Mouse (Mus musculus): ENCODE measurements around the gene Gp1bb. TPM values are rescaled to one million over a fixed set of nuclear protein-coding genes. Genes with fewer than 3 reads are reported as not detected.

Gp1bb gene
- polyA plus RNA-seq, 1 experiment = 0.44 TPM

DNA sequence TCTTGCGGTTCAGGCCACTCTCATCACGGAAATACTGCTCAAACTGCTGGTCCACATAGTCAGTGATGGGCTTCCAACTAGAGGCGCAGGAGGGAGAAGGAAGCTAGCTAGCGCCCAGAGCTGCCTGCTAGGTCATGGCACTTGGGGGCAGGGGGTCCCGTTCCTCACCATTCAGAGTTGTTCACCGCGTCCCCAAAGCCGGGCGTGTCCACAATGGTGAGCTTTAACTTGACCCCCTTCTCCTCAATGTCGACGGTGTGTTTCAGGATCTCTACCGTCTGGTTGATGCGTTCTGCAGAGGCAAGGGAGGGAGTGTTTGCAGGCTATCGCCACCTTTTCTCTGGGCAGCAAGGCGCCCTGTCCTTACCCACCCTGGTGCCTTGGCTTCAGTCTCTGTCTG, 2.4 kb upstream of the Gp1bb start:
- H3K27me3 ChIP-seq (ENCODE audit: control insufficient read depth) = peaks cover 100% of the 10 kb centered on the region
- TF ChIP-seq GATA1 (IDR thresholded peaks at IDR 0.05; ENCODE audit: low read length) = no peak
- no peak for TF ChIP-seq TAL1 (IDR thresholded peaks at IDR 0.05; ENCODE audit: low read length)
- no peaks in the 10 kb centered on the region for H3K36me3 ChIP-seq (ENCODE audit: control insufficient read depth)
- H3K4me1 ChIP-seq (ENCODE audit: control insufficient read depth) = peaks cover 19% of the 10 kb centered on the region
- peaks cover 11% of the 10 kb centered on the region; the same call in 1 of the 2 replicates for H3K9me3 ChIP-seq (ENCODE audit: control insufficient read depth, low read length)
- H3K4me3 ChIP-seq (replicated peaks) = no peak overlapping the region

- H3K36me3 ChIP-seq (ENCODE audit: control insufficient read depth) = no peaks in the 10 kb centered on the region
- peaks cover 13% of the 10 kb centered on the region for H3K4me1 ChIP-seq (ENCODE audit: control insufficient read depth)
- H3K9me3 ChIP-seq (ENCODE audit: control insufficient read depth, low read length) = peaks cover 11% of the 10 kb centered on the region; the same call in 1 of the 2 replicates
- TF ChIP-seq GATA1 (IDR thresholded peaks at IDR 0.05; ENCODE audit: low read length) (no peak), TAL1 (IDR thresholded peaks at IDR 0.05; ENCODE audit: low read length) (no peak)
- H3K27me3 ChIP-seq (ENCODE audit: control insufficient read depth) = peaks cover 100% of the 10 kb centered on the region
- H3K4me3 ChIP-seq (replicated peaks) = no peak overlapping the region
Observed at GRCm38 (mm10) chr16:18623751-18624540, 1.7 kb upstream of the Gp1bb start.

DNA sequence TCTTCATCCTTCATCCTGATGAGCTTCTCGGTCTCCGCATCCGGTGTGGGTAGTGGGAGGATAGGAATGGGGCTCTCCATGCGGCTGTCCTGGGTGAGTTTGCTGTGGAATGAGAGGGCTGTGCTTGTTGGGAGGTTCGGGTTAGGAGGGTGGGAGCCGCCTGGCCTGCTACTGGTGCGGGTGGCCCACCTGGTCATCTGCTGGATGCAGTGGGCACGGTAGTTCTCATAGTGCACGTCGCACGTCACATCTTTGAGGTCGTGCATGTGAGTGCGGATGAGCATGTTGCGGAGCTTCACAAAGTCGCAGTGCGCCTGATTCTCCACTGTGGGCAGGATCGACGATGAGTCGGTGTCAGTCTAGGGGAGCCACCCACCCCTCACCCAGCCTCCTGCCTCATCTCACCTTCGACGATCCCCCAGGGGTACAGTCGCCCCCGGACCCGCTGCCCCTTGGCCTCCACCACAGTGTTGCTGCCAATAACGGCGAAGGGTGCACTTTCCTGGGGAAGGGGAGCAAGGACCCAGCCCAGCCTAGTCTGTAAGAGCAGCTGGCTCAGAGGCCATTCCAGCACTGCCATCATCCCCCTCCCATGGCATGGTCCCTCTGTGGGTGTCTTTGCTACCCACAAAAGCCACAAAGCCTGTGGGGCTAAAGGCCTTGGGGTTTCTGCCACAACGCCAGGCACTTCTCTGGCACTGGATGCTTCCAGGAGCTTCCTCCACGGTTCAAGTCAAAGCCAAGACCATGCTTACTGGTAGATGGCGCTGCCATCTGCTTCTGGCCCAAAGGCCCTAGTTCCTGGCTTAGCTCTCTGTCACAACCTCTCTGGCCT, 930 bp upstream of the Gp1bb start:
- peaks cover 100% of the 10 kb centered on the region for H3K27me3 ChIP-seq (ENCODE audit: control insufficient read depth)
- peaks cover 11% of the 10 kb centered on the region; the same call in 1 of the 2 replicates for H3K9me3 ChIP-seq (ENCODE audit: control insufficient read depth, low read length)
- no peak for TF ChIP-seq GATA1 (IDR thresholded peaks at IDR 0.05; ENCODE audit: low read length)
- H3K4me1 ChIP-seq (ENCODE audit: control insufficient read depth) = peaks cover 13% of the 10 kb centered on the region
- H3K4me3 ChIP-seq (replicated peaks) = no peak overlapping the region
- no peaks in the 10 kb centered on the region for H3K36me3 ChIP-seq (ENCODE audit: control insufficient read depth)

GRCm38 (mm10) chr16:18621362-18622001, 721 bp downstream of the Gp1bb start:
- TF ChIP-seq GATA1 (IDR thresholded peaks at IDR 0.05; ENCODE audit: low read length) (no peak), TAL1 (IDR thresholded peaks at IDR 0.05; ENCODE audit: low read length) (no peak)

DNA sequence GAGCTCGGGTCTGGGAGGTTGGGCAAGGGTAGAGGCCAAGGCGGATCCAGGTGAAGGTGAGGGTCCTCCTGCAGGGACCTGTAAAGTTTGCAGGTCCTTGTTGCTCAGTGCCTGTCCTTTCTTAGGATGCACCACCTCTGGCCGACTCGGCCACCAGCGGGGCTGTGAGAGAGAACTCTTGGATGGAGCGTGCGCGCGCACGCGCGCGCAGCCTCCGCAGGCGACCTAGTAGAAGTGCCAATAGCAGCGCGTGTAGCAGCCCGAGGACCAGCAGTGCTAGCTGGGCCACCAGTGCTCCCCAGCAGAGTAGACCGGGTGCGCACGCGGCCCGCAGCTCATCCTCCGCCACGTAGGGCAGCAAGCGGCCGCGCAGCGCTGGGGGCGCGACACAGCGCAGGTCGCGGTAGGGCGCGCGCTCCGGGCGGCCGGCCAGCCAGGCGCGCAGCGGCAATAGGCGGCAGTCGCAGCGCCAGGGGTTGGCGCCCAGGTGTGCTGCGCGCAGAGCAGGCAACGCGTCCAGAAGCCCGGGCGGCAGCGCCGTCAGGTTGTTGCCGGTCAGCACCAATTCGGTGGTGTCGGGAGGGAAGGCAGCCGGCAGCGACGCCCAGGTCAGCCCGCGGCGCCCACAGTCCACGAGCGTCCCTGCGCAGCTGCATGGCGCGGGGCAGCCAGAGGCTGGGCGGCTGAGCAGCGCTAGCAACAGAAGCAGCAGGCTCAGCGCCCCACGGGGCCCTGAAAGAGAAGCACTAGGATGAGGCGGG, 1.4 kb downstream of the Gp1bb start:
- no peak overlapping the region for H3K4me3 ChIP-seq (replicated peaks)
- TF ChIP-seq GATA1 (IDR thresholded peaks at IDR 0.05; ENCODE audit: low read length) (no peak), TAL1 (IDR thresholded peaks at IDR 0.05; ENCODE audit: low read length) (no peak)
- H3K36me3 ChIP-seq (ENCODE audit: control insufficient read depth) = no peaks in the 10 kb centered on the region
- H3K9me3 ChIP-seq (ENCODE audit: control insufficient read depth, low read length) = peaks cover 8% of the 10 kb centered on the region; the same call in 1 of the 2 replicates
- H3K27me3 ChIP-seq (ENCODE audit: control insufficient read depth) = peaks cover 93% of the 10 kb centered on the region
- H3K4me1 ChIP-seq (ENCODE audit: control insufficient read depth) = peaks cover 11% of the 10 kb centered on the region

More at GRCm38 (mm10) chr16:18621362-18622001, 721 bp downstream of the Gp1bb start:
- Histone ChIP-seq H3K36me3 (ENCODE audit: control insufficient read depth) (no peaks in the 10 kb centered on the region), H3K4me3 (replicated peaks) (no peak overlapping the region), H3K4me1 (ENCODE audit: control insufficient read depth) (peaks cover 16% of the 10 kb centered on the region), H3K9me3 (ENCODE audit: control insufficient read depth, low read length) (peaks cover 8% of the 10 kb centered on the region; the same call in 1 of the 2 replicates), H3K27me3 (ENCODE audit: control insufficient read depth) (peaks cover 97% of the 10 kb centered on the region)

DNA sequence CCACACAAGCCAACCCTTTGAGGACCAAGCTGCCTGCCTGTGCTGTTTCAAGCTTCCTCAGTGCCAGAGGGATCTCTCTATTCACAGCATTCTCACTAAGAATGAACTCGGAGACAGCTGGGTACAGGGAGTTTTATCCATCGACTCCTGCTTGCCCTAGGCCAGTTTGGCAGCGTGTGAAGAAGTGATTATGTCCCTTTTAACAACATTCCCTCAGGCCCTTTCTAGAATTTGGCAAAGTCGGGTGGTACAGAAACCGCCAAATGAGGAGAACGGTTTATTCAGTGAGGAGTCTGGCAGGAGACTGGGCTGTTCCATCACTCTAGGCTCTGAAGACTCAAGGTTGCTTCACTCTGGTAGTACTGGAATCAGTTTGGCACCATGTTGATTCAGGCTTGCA, 2.0 kb downstream of the Gp1bb start:
- no peak for TF ChIP-seq GATA1 (IDR thresholded peaks at IDR 0.05; ENCODE audit: low read length)
- TF ChIP-seq TAL1 (IDR thresholded peaks at IDR 0.05; ENCODE audit: low read length) = no peak
- peaks cover 11% of the 10 kb centered on the region for H3K4me1 ChIP-seq (ENCODE audit: control insufficient read depth)
- H3K9me3 ChIP-seq (ENCODE audit: control insufficient read depth, low read length) = peaks cover 6% of the 10 kb centered on the region; the same call in 1 of the 2 replicates
- peaks cover 90% of the 10 kb centered on the region for H3K27me3 ChIP-seq (ENCODE audit: control insufficient read depth)
- no peaks in the 10 kb centered on the region for H3K36me3 ChIP-seq (ENCODE audit: control insufficient read depth)
- no peak overlapping the region for H3K4me3 ChIP-seq (replicated peaks)

- Histone ChIP-seq H3K4me3 (replicated peaks) (no peak overlapping the region), H3K4me1 (ENCODE audit: control insufficient read depth) (peaks cover 11% of the 10 kb centered on the region), H3K27me3 (ENCODE audit: control insufficient read depth) (peaks cover 79% of the 10 kb centered on the region), H3K9me3 (ENCODE audit: control insufficient read depth, low read length) (peaks cover 6% of the 10 kb centered on the region; the same call in 1 of the 2 replicates), H3K36me3 (ENCODE audit: control insufficient read depth) (no peaks in the 10 kb centered on the region)
- TF ChIP-seq GATA1 (IDR thresholded peaks at IDR 0.05; ENCODE audit: low read length) (no peak), TAL1 (IDR thresholded peaks at IDR 0.05; ENCODE audit: low read length) (no peak)
Observed at GRCm38 (mm10) chr16:18619110-18619509, 3.1 kb downstream of the Gp1bb start.

- Histone ChIP-seq H3K4me1 (ENCODE audit: control insufficient read depth) (peaks cover 11% of the 10 kb centered on the region), H3K4me3 (replicated peaks) (no peak overlapping the region), H3K27me3 (ENCODE audit: control insufficient read depth) (peaks cover 71% of the 10 kb centered on the region), H3K36me3 (ENCODE audit: control insufficient read depth) (no peaks in the 10 kb centered on the region), H3K9me3 (ENCODE audit: control insufficient read depth, low read length) (peaks cover 6% of the 10 kb centered on the region; the same call in 1 of the 2 replicates)
- no peak for TF ChIP-seq TAL1 (IDR thresholded peaks at IDR 0.05; ENCODE audit: low read length)
- TF ChIP-seq GATA1 (IDR thresholded peaks at IDR 0.05; ENCODE audit: low read length) = no peak
Observed at GRCm38 (mm10) chr16:18618297-18618696, 3.9 kb downstream of the Gp1bb start.

Measured in erythroblast, embryonic 14.5 days (primary cell).